Mouse (Mus musculus) hindlimb bud, embryonic 11.5 days (tissue): Measurements from ENCODE around the gene Pcolce.
A peak's percentile ranks its signal among the peaks of the same experiment; 100 is the strongest.
"Not testable (repeated sequence)": the region's sequence is repeated elsewhere in the genome, so short reads cannot be mapped to it uniquely, and the experiment has no call there.

Experiments used
- DNase-seq: peaks from one replicate; pipeline ENCODE4 v3.0.0-alpha.2; 2012; ENCODE audit warnings: low read depth, low spot score; ENCODE audit errors: extremely low spot score

Gene Pcolce

GRCm38 (mm10) chr5:137629906-137630545 is 16.4 kb upstream of the Pcolce start:
- DNase-seq: no peak

GRCm38 (mm10) chr5:137629306-137629721 is 15.7 kb upstream of the Pcolce start:
- DNase-seq: no peak

- peak; percentile 99 for DNase-seq
Measured at GRCm38 (mm10) chr5:137628498-137629305, 15.1 kb upstream of the Pcolce start, which contains the start of the genes Fbxo24, Lrch4 and Gm20605. Gene Fbxo24, minus strand, starts transcription at chr5:137629002. Gene Lrch4, plus strand, starts transcription at chr5:137629121. Gene Gm20605, plus strand, starts transcription at chr5:137629175.

GRCm38 (mm10) chr5:137627991-137628390 is 14.4 kb upstream of the Pcolce start:
- DNase-seq: no peak

GRCm38 (mm10) chr5:137623937-137624530 is 10.4 kb upstream of the Pcolce start:
- no peak for DNase-seq

GRCm38 (mm10) chr5:137615347-137615746 is 1.8 kb upstream of the Pcolce start:
- DNase-seq: no peak

GRCm38 (mm10) chr5:137614921-137615320 is 1.3 kb upstream of the Pcolce start:
- not testable (repeated sequence) for DNase-seq

GRCm38 (mm10) chr5:137613076-137613475 is 508 bp downstream of the Pcolce start:
- no peak for DNase-seq

- DNase-seq: no peak
Measured at GRCm38 (mm10) chr5:137611245-137611602, 2.4 kb downstream of the Pcolce start.

- DNase-seq: peak; percentile 93
Measured at GRCm38 (mm10) chr5:137610548-137611244, 2.9 kb downstream of the Pcolce start.

GRCm38 (mm10) chr5:137610056-137610455 is 3.5 kb downstream of the Pcolce start:
- DNase-seq: no peak

GRCm38 (mm10) chr5:137609292-137609691 is 4.3 kb downstream of the Pcolce start:
- DNase-seq: no peak

GRCm38 (mm10) chr5:137608654-137609190 is 4.9 kb downstream of the Pcolce start:
- DNase-seq: no peak

- no peak for DNase-seq
Measured at GRCm38 (mm10) chr5:137607860-137608653, 5.5 kb downstream of the Pcolce start.

GRCm38 (mm10) chr5:137601365-137601729 is 12.2 kb downstream of the Pcolce start:
- no peak for DNase-seq

- peak; percentile 97 for DNase-seq
Measured at GRCm38 (mm10) chr5:137600619-137601364, 12.8 kb downstream of the Pcolce start, which contains the start of gene Mospd3. Gene Mospd3, minus strand, starts transcription at chr5:137601058.

GRCm38 (mm10) chr5:137600281-137600618 is 13.3 kb downstream of the Pcolce start:
- DNase-seq: no peak

- DNase-seq: no peak
Measured at GRCm38 (mm10) chr5:137599600-137599999, 14.0 kb downstream of the Pcolce start.

- DNase-seq: no peak
Measured at GRCm38 (mm10) chr5:137598100-137598826, 15.3 kb downstream of the Pcolce start.
